Mouse (Mus musculus): ENCODE data around the gene Gm19684. TPM values are rescaled to one million over a fixed set of nuclear protein-coding genes. Genes with fewer than 3 reads are reported as not detected.
"Not testable (repeated sequence)": the region's sequence is repeated elsewhere in the genome, so short reads cannot be mapped to it uniquely, and the experiment has no call there.

The Gm19684 gene
- polyA plus RNA-seq, 1 experiment from 2014 or later = not detected

DNA sequence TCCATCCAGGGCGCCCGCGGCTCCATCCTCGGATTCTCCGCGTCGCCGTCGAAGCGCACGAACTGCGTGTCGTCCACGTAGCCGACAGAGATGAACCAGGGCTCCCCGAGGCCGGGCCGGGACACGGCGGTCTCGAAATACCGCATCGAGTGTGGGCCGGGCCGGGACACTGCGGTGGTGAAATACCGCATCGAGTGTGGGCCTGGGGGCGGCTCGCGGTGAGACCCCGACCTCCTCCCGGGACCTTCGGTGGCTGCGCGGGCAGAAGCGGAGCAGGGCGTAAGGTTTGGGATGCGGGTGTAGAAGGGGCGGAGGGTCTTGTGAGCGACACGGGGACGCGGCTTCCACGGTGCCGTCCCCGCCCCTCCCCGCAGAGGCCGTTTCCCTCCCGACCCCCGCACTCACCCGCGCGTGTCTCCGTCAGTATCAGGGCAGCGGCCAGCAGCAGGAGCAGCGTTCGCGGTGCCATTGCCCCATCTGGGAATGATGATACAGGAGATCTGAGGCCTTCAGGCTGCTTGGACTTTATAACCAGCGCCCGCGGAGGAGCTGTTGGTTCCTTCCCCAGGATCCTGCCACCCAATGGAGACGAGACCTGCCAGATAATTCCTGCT lies 46.7 kb downstream of the Gm19684 start, which contains the start of gene Gm8909:
Gene Gm8909, minus strand, starts transcription at position 499 of the 614 bp plus-strand sequence.
- no peaks in the 10 kb centered on the region for H3K4me1 ChIP-seq
- WGBS = 2% methylated on average over 63 of the region's 63 CpGs
- peak within 1 kb of the TSS; percentile 21 for H3K4me3 ChIP-seq
- ATAC-seq (ENCODE audit: low FRiP score) = no peak
- peak within 1 kb of the TSS; percentile 35 for H3K4me2 ChIP-seq (replicated peaks)
- H3K36me3 ChIP-seq = no peaks in the 10 kb centered on the region
- H3K9ac ChIP-seq = no peak within 1 kb of the TSS
- peaks cover 73% of the 10 kb centered on the region for H3K27me3 ChIP-seq
- H3K27ac ChIP-seq = no peak within 1 kb of the TSS
- H3K9me3 ChIP-seq (replicated peaks) = no peaks in the 10 kb centered on the region; the same call in 1 of the 2 replicates

DNA sequence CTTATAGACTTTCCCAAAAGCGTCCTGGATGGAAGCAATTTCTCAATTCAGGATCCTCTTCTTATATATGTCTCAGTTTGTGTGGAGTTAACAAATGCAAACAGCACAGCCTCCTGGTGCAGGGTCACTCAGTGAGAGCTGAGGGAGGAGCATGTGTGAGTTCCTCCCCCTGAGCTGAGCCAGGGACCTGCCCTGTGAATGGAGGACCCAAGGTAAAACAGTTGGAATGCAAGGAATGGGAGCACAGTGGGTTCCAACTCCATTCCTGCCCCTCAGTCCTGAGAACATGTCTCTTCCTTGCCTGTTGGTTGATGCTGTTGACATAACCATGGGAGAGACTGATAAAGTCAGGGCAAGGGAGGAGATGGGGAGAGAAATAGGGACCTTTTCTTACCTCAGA lies 47.6 kb downstream of the Gm19684 start:
- not testable (repeated sequence) for ATAC-seq (ENCODE audit: low FRiP score); H3K9me3 ChIP-seq (replicated peaks); H3K4me2 ChIP-seq (replicated peaks); H3K36me3 ChIP-seq; H3K4me1 ChIP-seq; H3K4me3 ChIP-seq; H3K27ac ChIP-seq; H3K9ac ChIP-seq
- peaks cover 63% of the 10 kb centered on the region for H3K27me3 ChIP-seq
- WGBS = 54% methylated on average over 1 of the region's 1 CpGs

DNA sequence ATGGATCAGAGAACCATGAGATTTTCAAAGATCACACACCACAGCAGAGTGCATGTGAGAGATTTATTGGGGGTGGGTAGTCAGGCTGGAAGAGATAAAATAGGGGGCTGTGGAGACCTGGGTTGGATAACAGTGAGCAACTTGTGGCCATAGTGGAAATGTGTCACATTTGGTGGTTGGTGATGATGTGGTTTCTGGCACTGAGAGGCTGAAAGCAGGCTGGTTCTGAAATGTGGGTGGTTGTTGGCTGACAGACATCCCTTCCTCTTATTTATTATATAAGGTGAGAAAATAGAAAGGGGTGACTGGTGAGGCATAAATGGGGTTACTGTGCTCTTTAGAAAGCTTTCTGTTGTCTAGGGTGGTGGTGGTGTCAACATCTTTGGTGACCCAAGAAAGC lies 48.3 kb downstream of the Gm19684 start:
- no peak overlapping the region for H3K9ac ChIP-seq
- H3K27me3 ChIP-seq = peaks cover 57% of the 10 kb centered on the region
- H3K4me1 ChIP-seq = no peaks in the 10 kb centered on the region
- H3K36me3 ChIP-seq = no peaks in the 10 kb centered on the region
- H3K9me3 ChIP-seq (replicated peaks) = no peaks in the 10 kb centered on the region; the same call in 1 of the 2 replicates
- no peak for ATAC-seq (ENCODE audit: low FRiP score)
- no peak overlapping the region for H3K4me2 ChIP-seq (replicated peaks)
- no peak overlapping the region for H3K4me3 ChIP-seq
- no peak overlapping the region for H3K27ac ChIP-seq

DNA sequence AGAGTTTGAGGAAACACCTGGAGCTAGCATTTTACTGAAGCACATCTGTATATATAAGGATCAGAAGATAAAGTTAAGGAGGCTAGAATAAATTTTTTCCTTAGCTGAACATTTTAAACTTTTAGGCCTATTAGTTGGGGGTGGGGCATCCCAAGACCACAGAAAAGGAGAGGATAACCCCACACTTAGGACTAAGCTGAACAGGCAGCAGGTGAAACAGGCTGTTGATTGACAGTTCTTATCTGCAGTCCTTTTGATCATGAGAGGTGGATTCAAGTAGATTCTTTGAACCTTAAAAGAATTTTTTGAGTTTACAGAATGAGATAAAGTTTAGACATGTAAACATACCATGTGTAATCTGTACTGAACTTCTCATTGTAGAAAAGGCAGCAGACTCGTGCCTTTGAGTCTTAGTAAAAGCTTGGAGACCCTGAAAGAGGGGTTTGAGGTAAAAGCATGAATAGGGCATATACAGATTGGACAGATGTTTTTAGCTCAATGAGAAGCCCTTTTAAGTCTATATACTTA lies 48.9 kb downstream of the Gm19684 start:
- H3K27me3 ChIP-seq = peaks cover 51% of the 10 kb centered on the region

DNA sequence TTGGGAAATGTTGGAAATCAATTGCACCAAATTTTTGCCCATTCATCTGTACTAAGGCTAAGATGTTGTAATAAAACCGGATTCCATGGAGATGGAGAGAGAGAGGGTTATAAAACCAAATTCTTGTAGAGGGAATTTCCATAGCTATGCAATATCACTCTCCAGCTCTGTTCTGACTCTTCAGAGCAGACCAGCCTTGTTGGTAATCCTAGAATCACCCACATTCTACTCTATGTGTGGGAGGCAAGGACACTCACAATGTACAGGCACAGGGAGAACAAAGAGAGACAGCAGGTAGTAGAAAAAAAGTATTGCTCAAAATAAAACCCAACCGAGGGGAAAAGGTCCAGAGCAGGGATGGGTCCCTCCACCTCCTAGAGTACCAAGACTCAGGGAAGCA lies 54.7 kb downstream of the Gm19684 start:
- not testable (repeated sequence) for H3K27ac ChIP-seq, H3K4me3 ChIP-seq
- WGBS = no CpG with 5 or more reads among the region's 2 CpGs

More for the DNA sequence above, 48.9 kb downstream of the Gm19684 start:
- H3K9me3 ChIP-seq (replicated peaks) = no peaks in the 10 kb centered on the region; the same call in 1 of the 2 replicates
- no peak overlapping the region for H3K4me3 ChIP-seq
- WGBS = 51% methylated on average over 1 of the region's 1 CpGs
- no peaks in the 10 kb centered on the region for H3K4me1 ChIP-seq
- no peak overlapping the region for H3K4me2 ChIP-seq (replicated peaks)
- ATAC-seq (ENCODE audit: low FRiP score) = no peak
- H3K36me3 ChIP-seq = no peaks in the 10 kb centered on the region
- H3K9ac ChIP-seq = no peak overlapping the region
- no peak overlapping the region for H3K27ac ChIP-seq

DNA sequence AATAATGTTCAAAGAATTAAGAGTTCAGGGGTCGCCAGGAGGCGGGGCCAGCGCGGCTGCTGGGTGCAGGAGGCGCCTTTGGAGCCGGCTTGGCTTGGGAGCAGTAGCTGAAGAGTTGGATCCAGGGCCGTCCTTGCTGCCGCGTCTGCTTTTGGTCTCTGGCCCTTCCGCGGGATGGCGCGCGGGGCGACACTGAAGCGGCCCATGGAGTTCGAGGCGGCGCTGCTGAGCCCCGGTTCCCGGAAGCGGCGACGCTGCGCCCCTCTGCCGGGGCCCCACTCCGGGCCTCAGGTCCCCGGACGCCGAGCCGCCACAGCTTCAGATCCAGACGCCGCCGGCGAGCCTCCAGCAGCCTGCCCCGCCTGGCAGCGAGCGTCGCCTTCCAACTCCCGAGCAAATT lies 57.5 kb downstream of the Gm19684 start:
- not testable (repeated sequence) for H3K9me3 ChIP-seq (replicated peaks); ATAC-seq (ENCODE audit: low FRiP score); H3K36me3 ChIP-seq; H3K27ac ChIP-seq; H3K4me1 ChIP-seq; H3K9ac ChIP-seq
- WGBS = under 1% methylated on average over 40 of the region's 40 CpGs
- Histone ChIP-seq H3K4me3 (peak overlapping the region; percentile 35), H3K27me3 (peaks cover 35% of the 10 kb centered on the region), H3K4me2 (replicated peaks) (peak overlapping the region; percentile 58)

More for the DNA sequence above, 54.7 kb downstream of the Gm19684 start:
- H3K9ac ChIP-seq; H3K9me3 ChIP-seq (replicated peaks); H3K4me1 ChIP-seq; H3K4me2 ChIP-seq (replicated peaks); ATAC-seq (ENCODE audit: low FRiP score); H3K36me3 ChIP-seq: not testable (repeated sequence)
- peaks cover 19% of the 10 kb centered on the region for H3K27me3 ChIP-seq

Other genes with a start within 250 kb of the Gm19684 start
- gene Dhx16, start 241.9 kb upstream of the Gm19684 start, polyA plus RNA-seq (2016; fragmentation: Nextera tagmentation; extraction: Ambion mirVana) = 45.2 and 46.0 TPM in 2 replicates
- gene 2310061I04Rik, start 224.2 kb upstream of the Gm19684 start, polyA plus RNA-seq (2016; fragmentation: Nextera tagmentation; extraction: Ambion mirVana) = 25.7 and 28.7 TPM in 2 replicates
- gene Atat1, start 211.6 kb upstream of the Gm19684 start, polyA plus RNA-seq (2016; fragmentation: Nextera tagmentation; extraction: Ambion mirVana) = 294 and 303 TPM in 2 replicates
- 46.8 and 51.1 TPM in 2 replicates for gene Mrps18b, start 205.3 kb upstream of the Gm19684 start, polyA plus RNA-seq (2016; fragmentation: Nextera tagmentation; extraction: Ambion mirVana)
- 58.3 and 68.2 TPM in 2 replicates for gene Ppp1r10, start 205.2 kb upstream of the Gm19684 start, polyA plus RNA-seq (2016; fragmentation: Nextera tagmentation; extraction: Ambion mirVana)
- gene Abcf1, start 151.9 kb upstream of the Gm19684 start, polyA plus RNA-seq (2016; fragmentation: Nextera tagmentation; extraction: Ambion mirVana) = 109 and 119 TPM in 2 replicates
- gene Gnl1, start 141.8 kb upstream of the Gm19684 start, polyA plus RNA-seq (2016; fragmentation: Nextera tagmentation; extraction: Ambion mirVana) = 54.9 and 57.7 TPM in 2 replicates
- 53.4 and 61.0 TPM in 2 replicates for gene Prr3, start 141.4 kb upstream of the Gm19684 start, polyA plus RNA-seq (2016; fragmentation: Nextera tagmentation; extraction: Ambion mirVana)
- gene H2-T24, start 101.1 kb upstream of the Gm19684 start, polyA plus RNA-seq (2016; fragmentation: Nextera tagmentation; extraction: Ambion mirVana) = 5.5 and 5.6 TPM in 2 replicates
- gene H2-T23, start 88.8 kb upstream of the Gm19684 start, polyA plus RNA-seq (2016; fragmentation: Nextera tagmentation; extraction: Ambion mirVana) = 4.5 and 5.1 TPM in 2 replicates
- 7.8 and 9.2 TPM in 2 replicates for gene H2-T22, start 78.9 kb upstream of the Gm19684 start, polyA plus RNA-seq (2016; fragmentation: Nextera tagmentation; extraction: Ambion mirVana)
- gene Gm6034, start 78.7 kb upstream of the Gm19684 start, polyA plus RNA-seq (2016; fragmentation: Nextera tagmentation; extraction: Ambion mirVana) = not detected in 2 replicates
- gene Gm11127, start 63.3 kb upstream of the Gm19684 start, polyA plus RNA-seq (2016; fragmentation: Nextera tagmentation; extraction: Ambion mirVana) = not detected in 2 replicates
- gene Gm7030, start 7.7 kb downstream of the Gm19684 start, polyA plus RNA-seq (2016; fragmentation: Nextera tagmentation; extraction: Ambion mirVana) = not detected in 2 replicates
- not detected in 2 replicates for gene Gm8909, start 46.9 kb downstream of the Gm19684 start, polyA plus RNA-seq (2016; fragmentation: Nextera tagmentation; extraction: Ambion mirVana)
- not detected in 2 replicates for gene H2-T3, start 68.6 kb downstream of the Gm19684 start, polyA plus RNA-seq (2016; fragmentation: Nextera tagmentation; extraction: Ambion mirVana)
- gene Rpp21, start 136.4 kb downstream of the Gm19684 start, polyA plus RNA-seq (2016; fragmentation: Nextera tagmentation; extraction: Ambion mirVana) = 75.5 and 89.2 TPM in 2 replicates
- 26.0 and 28.6 TPM in 2 replicates for gene Trim39, start 150.6 kb downstream of the Gm19684 start, polyA plus RNA-seq (2016; fragmentation: Nextera tagmentation; extraction: Ambion mirVana)
- 0.19 TPM in 1 of 2 replicates, not detected in the other for gene H2-M10.2, start 164.8 kb downstream of the Gm19684 start, polyA plus RNA-seq (2016; fragmentation: Nextera tagmentation; extraction: Ambion mirVana)
- gene H2-M10.1, start 204.5 kb downstream of the Gm19684 start, polyA plus RNA-seq (2016; fragmentation: Nextera tagmentation; extraction: Ambion mirVana) = not detected in 2 replicates
- not detected in 2 replicates for gene H2-M10.3, start 246.7 kb downstream of the Gm19684 start, polyA plus RNA-seq (2016; fragmentation: Nextera tagmentation; extraction: Ambion mirVana)

All from hindbrain, embryonic 12.5 days (tissue).